Mouse (Mus musculus): ENCODE results near the gene Efnb3. TPM values are rescaled to one million over a fixed set of nuclear protein-coding genes. Genes with fewer than 3 reads are reported as not detected.

The Efnb3 gene
- polyA plus RNA-seq, 1 experiment from 2014 or later = 0.27 TPM

GRCm38 (mm10) chr11:69584008-69584407 is 24.0 kb upstream of the Efnb3 start:
- ATAC-seq (no peak), DNase-seq (ENCODE audit: low read depth, low spot score) (no peak)
- no peaks in the 10 kb centered on the region for H3K27me3 ChIP-seq
- TF ChIP-seq CTCF (IDR thresholded peaks at IDR 0.05) = no peak
- ChIA-PET POLR2A (no interaction called here), CTCF (no interaction called here)
- in situ Hi-C loops (cut with MboI; ENCODE audit: low pct_unique_long_range_greater_than_20kb) = loop anchor here (5.0 kb wide), 1 partner anchor 38 kb away; the partner anchor contains the start of gene Sat2

- ATAC-seq (no peak), DNase-seq (ENCODE audit: low read depth, low spot score) (no peak)
- TF ChIP-seq CTCF (IDR thresholded peaks at IDR 0.05) = no peak
- ChIA-PET POLR2A (interaction anchor here (1.2 to 1.5 kb wide), 2 partner anchors 8 to 18 kb away, joined by 3 to 4 read pairs; no protein-coding TSS in a partner anchor), CTCF (interaction anchor here (1.0 kb wide), 1 partner anchor 36 kb away, joined by 4 read pairs; no protein-coding TSS in a partner anchor)
- in situ Hi-C loops (cut with MboI; ENCODE audit: low pct_unique_long_range_greater_than_20kb) = loop anchor here (5.0 kb wide), 1 partner anchor 40 kb away; the partner anchor contains the start of gene Sat2
- no peaks in the 10 kb centered on the region for H3K27me3 ChIP-seq
Observed at GRCm38 (mm10) chr11:69582230-69582805, 22.3 kb upstream of the Efnb3 start.

- POLR2A ChIA-PET = interaction anchor here (0.7 to 1.5 kb wide), 3 partner anchors 9 to 26 kb away, joined by 3 to 4 read pairs (median 3); no protein-coding TSS in a partner anchor
- TF ChIP-seq CTCF (IDR thresholded peaks at IDR 0.05) = no peak
- DNase-seq (ENCODE audit: low read depth, low spot score) = no peak
- in situ Hi-C loops (cut with MboI; ENCODE audit: low pct_unique_long_range_greater_than_20kb) = loop anchor here (5.0 kb wide), 1 partner anchor 40 kb away; the partner anchor contains the start of gene Sat2
- CTCF ChIA-PET = interaction anchor here (1.0 kb wide), 1 partner anchor 35 kb away, joined by 4 read pairs; no protein-coding TSS in a partner anchor
- ATAC-seq = no peak
- no peaks in the 10 kb centered on the region for H3K27me3 ChIP-seq
Observed at GRCm38 (mm10) chr11:69581814-69582213, 21.8 kb upstream of the Efnb3 start.

DNA sequence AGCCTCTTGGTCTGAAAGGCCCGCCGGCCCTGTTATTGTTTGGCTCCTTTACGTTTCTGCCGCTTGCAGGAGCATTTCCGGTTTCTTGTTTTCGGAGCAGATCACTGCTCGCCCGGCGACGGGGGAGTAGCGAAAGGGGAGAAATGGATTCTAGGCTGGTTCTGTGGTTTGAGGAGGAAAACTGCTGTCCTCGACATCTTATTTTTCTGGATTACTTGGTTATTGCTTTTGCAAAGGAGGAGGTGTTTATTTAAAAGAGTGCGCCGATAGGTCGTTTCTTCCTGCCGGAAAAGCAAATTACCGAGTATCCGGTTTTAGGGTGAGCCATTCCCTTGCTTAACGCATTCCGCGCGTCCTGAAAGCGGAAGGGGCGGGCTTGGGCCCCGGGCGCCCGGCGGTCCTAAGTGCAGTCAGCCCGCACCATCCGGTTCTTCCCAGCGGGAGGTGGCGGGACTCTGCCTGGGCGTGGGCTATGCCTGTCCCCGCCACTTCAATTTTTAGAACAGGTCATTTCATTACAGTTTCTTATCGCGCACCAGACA is 21.2 kb upstream of the Efnb3 start:
- in situ Hi-C loops (cut with MboI; ENCODE audit: low pct_unique_long_range_greater_than_20kb) = loop anchor here (5.0 kb wide), 1 partner anchor 41 kb away; the partner anchor contains the start of gene Sat2
- CTCF ChIA-PET = interaction anchor here (1.4 to 1.6 kb wide), 2 partner anchors 19 to 34 kb away, joined by 3 to 7 read pairs; no protein-coding TSS in a partner anchor
- POLR2A ChIA-PET = interaction anchor here (0.6 to 1.2 kb wide), 3 partner anchors 9 to 27 kb away, joined by 3 to 4 read pairs (median 3); no protein-coding TSS in a partner anchor
- ATAC-seq (peak; percentile 68), DNase-seq (ENCODE audit: low read depth, low spot score) (peak; percentile 58)
- no peak for TF ChIP-seq CTCF (IDR thresholded peaks at IDR 0.05)
- H3K27me3 ChIP-seq = no peaks in the 10 kb centered on the region

DNA sequence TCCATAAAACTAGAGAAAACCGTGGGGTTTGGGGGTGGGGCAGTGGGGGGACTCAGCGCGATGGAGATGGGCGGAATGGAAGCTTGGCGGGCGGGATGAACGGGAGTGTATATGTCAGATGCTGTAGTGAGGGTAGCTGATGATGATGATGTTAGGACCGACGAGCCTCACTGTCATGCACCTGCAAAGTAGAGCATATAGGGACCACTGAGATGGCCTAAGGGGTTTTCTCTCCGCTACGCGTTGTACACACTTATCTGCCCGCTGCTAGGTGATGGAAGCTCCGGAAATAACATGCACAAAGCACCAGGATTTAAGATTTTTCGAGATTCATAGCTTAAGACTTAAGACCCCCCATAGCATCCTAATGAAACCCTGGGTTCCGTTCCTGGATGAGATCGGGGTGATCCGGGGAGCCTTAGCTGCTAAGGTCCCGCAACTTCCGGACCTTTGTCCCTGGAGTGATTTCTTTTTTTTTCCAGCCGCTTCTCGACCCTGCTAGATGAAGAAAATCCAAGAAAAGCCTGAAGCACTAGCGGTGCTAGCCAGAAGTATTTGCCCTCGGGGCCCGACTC is 20.7 kb upstream of the Efnb3 start:
- ChIA-PET POLR2A (interaction anchor here (0.5 to 1.2 kb wide), 3 partner anchors 9 to 59 kb away, joined by 3 to 4 read pairs (median 3); no protein-coding TSS in a partner anchor), CTCF (interaction anchor here (1.0 to 1.6 kb wide), 3 partner anchors 20 to 36 kb away, joined by 3 to 7 read pairs (median 3); no protein-coding TSS in a partner anchor)
- ATAC-seq (no peak), DNase-seq (ENCODE audit: low read depth, low spot score) (no peak)
- TF ChIP-seq CTCF (IDR thresholded peaks at IDR 0.05) = no peak
- in situ Hi-C loops (cut with MboI; ENCODE audit: low pct_unique_long_range_greater_than_20kb) = loop anchor here (5.0 kb wide), 1 partner anchor 42 kb away; the partner anchor contains the start of gene Sat2
- no peaks in the 10 kb centered on the region for H3K27me3 ChIP-seq

DNA sequence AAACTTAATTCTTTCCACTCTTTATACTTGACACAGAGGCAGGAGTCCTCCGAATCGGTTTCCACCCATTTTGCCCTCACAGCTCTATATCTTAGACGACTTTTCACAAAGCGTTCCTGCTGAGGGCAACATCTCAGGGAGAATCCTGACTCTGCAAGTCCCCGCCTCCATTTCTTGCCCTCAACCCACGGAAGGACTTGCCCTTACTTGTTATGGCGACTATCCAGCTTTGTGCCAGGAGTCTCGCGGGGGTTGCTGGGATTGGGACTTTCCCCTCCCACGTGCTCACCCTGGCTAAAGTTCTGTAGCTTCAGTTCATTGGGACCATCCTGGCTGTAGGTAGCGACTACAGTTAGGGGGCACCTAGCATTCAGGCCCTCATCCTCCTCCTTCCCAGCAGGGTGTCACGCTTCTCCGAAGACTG is 20.1 kb upstream of the Efnb3 start, which contains the start of the genes Wrap53 and Trp53:
Gene Wrap53 (minus strand): TSS at position 165 of the 424 bp plus-strand sequence.
Gene Trp53 (plus strand): TSS at position 269 of the 424 bp plus-strand sequence.
- DNase-seq (ENCODE audit: low read depth, low spot score) = peak; percentile 54
- CTCF ChIA-PET = interaction anchor here (0.7 to 1.6 kb wide), 5 partner anchors 17 to 37 kb away, joined by 3 to 7 read pairs (median 3); no protein-coding TSS in a partner anchor
- in situ Hi-C loops (cut with MboI; ENCODE audit: low pct_unique_long_range_greater_than_20kb) = loop anchor here (5.0 kb wide), 1 partner anchor 42 kb away; the partner anchor contains the start of gene Sat2
- no peaks in the 10 kb centered on the region for H3K27me3 ChIP-seq
- POLR2A ChIA-PET = interaction anchor here (0.5 to 1.2 kb wide), 3 partner anchors 33 to 60 kb away, joined by 3 to 5 read pairs (median 4); no protein-coding TSS in a partner anchor
- no peak for ATAC-seq
- TF ChIP-seq CTCF (IDR thresholded peaks at IDR 0.05) = no peak

DNA sequence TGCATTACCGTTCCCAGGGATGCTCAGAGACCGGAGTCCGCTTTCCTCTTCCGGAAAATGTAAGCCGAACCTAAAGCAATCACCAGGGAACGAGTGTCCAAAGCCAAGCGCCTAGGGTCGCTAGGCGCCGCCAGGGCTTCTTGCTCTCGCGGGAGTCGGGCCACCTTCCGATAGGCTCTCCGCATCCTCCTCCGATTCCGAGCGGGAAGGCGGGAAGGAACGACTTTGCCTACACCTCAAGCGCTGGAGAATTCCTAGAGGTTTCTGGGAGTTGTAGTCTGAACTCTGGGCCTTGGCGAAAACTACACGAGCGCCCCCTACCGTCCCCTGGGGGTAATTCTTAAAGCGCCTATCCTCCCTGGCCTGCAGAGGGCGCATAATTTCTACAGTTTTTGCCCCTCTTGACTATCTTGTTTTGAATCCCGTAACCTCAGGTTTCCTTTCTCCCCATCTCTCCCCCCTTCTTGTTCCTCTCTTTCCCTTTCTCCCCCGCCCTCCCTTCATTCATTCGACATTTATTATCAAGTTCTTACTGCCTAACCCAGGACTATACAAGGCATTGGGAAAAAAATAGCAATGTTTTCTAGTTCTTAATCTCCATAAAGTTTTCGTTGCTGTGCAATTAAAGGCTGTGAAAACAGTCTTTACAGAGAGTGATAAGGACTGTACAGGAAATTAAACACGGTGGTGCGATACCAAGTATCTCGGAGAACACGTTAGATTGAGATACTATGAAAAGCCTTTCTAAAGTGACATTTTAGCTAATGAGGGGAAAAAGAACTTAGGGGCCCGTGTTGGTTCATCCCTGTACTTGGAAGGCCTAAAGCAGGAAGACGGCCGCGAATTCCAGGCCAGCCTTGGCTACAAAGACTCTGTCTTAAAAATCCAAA is 19.4 kb upstream of the Efnb3 start:
- no peaks in the 10 kb centered on the region for H3K27me3 ChIP-seq
- TF ChIP-seq CTCF (IDR thresholded peaks at IDR 0.05) = peak; percentile 99
- CTCF ChIA-PET = interaction anchor here (0.7 to 1.6 kb wide), 6 partner anchors 18 to 254 kb away, joined by 3 to 7 read pairs (median 3); partner anchors contain the start of gene Kcnab3
- POLR2A ChIA-PET = interaction anchor here (0.5 to 1.2 kb wide), 3 partner anchors 17 to 33 kb away, joined by 3 to 7 read pairs (median 5); no protein-coding TSS in a partner anchor
- peak; percentile 85 for ATAC-seq
- in situ Hi-C loops (cut with MboI; ENCODE audit: low pct_unique_long_range_greater_than_20kb) = loop anchor here (5.0 kb wide), 1 partner anchor 43 kb away; the partner anchor contains the start of gene Sat2
- peak; percentile 73 for DNase-seq (ENCODE audit: low read depth, low spot score)

DNA sequence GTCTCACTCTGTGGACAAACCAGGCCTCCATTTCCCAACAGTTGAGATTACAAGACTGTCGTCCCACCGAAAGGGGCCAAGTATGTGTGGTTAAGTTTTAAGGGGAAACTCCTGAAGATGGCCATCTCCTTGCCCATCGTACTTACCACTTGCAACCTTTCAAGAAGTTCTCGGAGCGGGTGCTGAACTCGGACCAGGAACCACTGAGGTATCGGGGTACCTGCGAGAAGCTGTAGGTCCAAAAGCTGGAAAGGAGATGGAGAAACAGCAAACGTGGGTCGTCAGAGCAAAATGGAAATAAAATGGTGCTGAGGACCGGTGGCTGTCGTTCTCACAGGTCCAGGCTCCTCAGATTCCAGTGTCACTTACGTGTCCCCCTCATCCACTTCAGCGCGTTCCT is 18.3 kb upstream of the Efnb3 start:
- DNase-seq (ENCODE audit: low read depth, low spot score) (no peak), ATAC-seq (no peak)
- no peak for TF ChIP-seq CTCF (IDR thresholded peaks at IDR 0.05)
- in situ Hi-C loops (cut with MboI; ENCODE audit: low pct_unique_long_range_greater_than_20kb) = no loop called here
- no peaks in the 10 kb centered on the region for H3K27me3 ChIP-seq
- POLR2A ChIA-PET = no interaction called here
- CTCF ChIA-PET = interaction anchor here (1.4 to 1.6 kb wide), 2 partner anchors 65 to 253 kb away, joined by 3 to 4 read pairs; partner anchors contain the start of gene Kcnab3

DNA sequence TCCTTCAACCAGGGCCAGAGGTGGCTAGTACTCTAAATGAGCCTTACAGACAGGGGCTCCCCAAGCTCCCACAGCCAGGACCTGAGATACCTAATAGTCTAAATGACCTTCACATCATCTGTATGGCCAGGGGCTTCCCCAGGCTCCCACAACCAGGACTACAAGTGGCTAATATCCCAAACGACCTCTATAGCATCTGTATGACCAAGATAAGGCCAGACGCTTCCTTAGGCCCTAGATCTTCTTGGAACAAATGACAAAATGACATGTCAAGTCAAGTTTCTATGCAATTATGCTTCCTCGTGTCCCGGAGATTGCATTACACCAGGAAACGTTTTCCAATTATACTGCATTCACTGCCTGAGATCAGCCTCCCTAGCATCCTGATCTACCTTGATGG is 16.3 kb upstream of the Efnb3 start:
- in situ Hi-C loops (cut with MboI; ENCODE audit: low pct_unique_long_range_greater_than_20kb) = no loop called here
- DNase-seq (ENCODE audit: low read depth, low spot score) = no peak
- no peak for TF ChIP-seq CTCF (IDR thresholded peaks at IDR 0.05)
- POLR2A ChIA-PET = no interaction called here
- no peaks in the 10 kb centered on the region for H3K27me3 ChIP-seq
- ATAC-seq = no peak
- CTCF ChIA-PET = no interaction called here

All from Patski (cell line).